Mouse (Mus musculus) fibroblast of lung, adult 2 months (primary cell): ENCODE measurements around the gene Ppp3ca.
"Not testable (repeated sequence)": the region's sequence is repeated elsewhere in the genome, so short reads cannot be mapped to it uniquely, and the experiment has no call there.

ENCODE experiments used
- DNase-seq: peaks from one replicate; pipeline ENCODE4 v3.0.0-alpha.2; 2011; ENCODE audit warnings: low read depth

Gene Ppp3ca

GRCm38 (mm10) chr3:136688101-136688586, 18.2 kb downstream of the Ppp3ca start:
- DNase-seq: no peak

GRCm38 (mm10) chr3:136689793-136690543, 20.0 kb downstream of the Ppp3ca start:
- no peak for DNase-seq

GRCm38 (mm10) chr3:136691984-136692383, 22.1 kb downstream of the Ppp3ca start:
- peak; percentile 41 for DNase-seq

- DNase-seq: no peak
These were observed 23.6 kb downstream of the Ppp3ca start for GRCm38 (mm10) chr3:136693547-136693946.

- no peak for DNase-seq
These were observed 27.8 kb downstream of the Ppp3ca start for GRCm38 (mm10) chr3:136697626-136698191.

- DNase-seq: not testable (repeated sequence)
These were observed 29.8 kb downstream of the Ppp3ca start for GRCm38 (mm10) chr3:136699711-136700110.

GRCm38 (mm10) chr3:136700447-136701009, 30.6 kb downstream of the Ppp3ca start:
- DNase-seq: no peak

- DNase-seq: no peak
These were observed 32.9 kb downstream of the Ppp3ca start for GRCm38 (mm10) chr3:136702861-136703260.

GRCm38 (mm10) chr3:136704515-136705247, 34.8 kb downstream of the Ppp3ca start:
- DNase-seq: no peak

- DNase-seq: no peak
These were observed 36.1 kb downstream of the Ppp3ca start for GRCm38 (mm10) chr3:136706048-136706447.

GRCm38 (mm10) chr3:136706771-136707170, 36.8 kb downstream of the Ppp3ca start:
- DNase-seq: no peak

- no peak for DNase-seq
These were observed 37.5 kb downstream of the Ppp3ca start for GRCm38 (mm10) chr3:136707222-136708019.

- DNase-seq: no peak
These were observed 38.3 kb downstream of the Ppp3ca start for GRCm38 (mm10) chr3:136708230-136708629.

- DNase-seq: no peak
These were observed 40.5 kb downstream of the Ppp3ca start for GRCm38 (mm10) chr3:136710310-136710906.

GRCm38 (mm10) chr3:136714307-136715039, 44.5 kb downstream of the Ppp3ca start:
- DNase-seq: no peak

GRCm38 (mm10) chr3:136716247-136716646, 46.3 kb downstream of the Ppp3ca start:
- DNase-seq: no peak

- DNase-seq: no peak
These were observed 48.5 kb downstream of the Ppp3ca start for GRCm38 (mm10) chr3:136718412-136718811.

GRCm38 (mm10) chr3:136721241-136721640, 51.3 kb downstream of the Ppp3ca start:
- DNase-seq: no peak

- no peak for DNase-seq
These were observed 52.0 kb downstream of the Ppp3ca start for GRCm38 (mm10) chr3:136721804-136722427.

GRCm38 (mm10) chr3:136722493-136722892, 52.6 kb downstream of the Ppp3ca start:
- DNase-seq: peak; percentile 28
